9 mouse cellular contexts compared by ENCODE assay signal in the genomic region with DNA sequence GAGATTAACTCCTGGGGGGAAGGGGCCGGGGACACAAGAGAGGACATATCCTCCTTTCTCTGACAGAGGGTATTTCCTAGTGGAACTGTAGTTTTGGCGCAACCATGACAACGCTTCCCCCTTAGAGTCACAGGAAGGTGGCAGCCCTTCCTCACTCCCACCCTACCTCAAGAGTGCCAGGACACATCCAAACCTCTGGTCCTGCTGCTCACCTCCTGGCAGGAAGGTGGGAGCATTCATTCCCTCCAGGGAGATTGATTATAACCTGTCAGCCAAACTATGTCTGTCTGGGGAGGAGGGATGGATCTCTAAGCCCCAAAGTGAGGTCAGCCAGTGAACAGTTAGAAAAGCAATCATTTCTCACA. TPM values are rescaled to one million over a fixed set of nuclear protein-coding genes. Genes with fewer than 3 reads are reported as not detected.
DNase-seq lines count a peak whose midpoint lies in the region; ATAC-seq and TF ChIP-seq lines count a peak whose summit lies in the region.
"Had no signal": no experiment of that assay in that cellular context is flagged by ENCODE, and none has a peak within 500 bp of the region (broad histone marks: within the 10 kb centered on the region; RNA-seq: fewer than 3 reads in every experiment).

No protein-coding gene starts in this region.

- DNase-seq in gastrocnemius, adult 18-20 months (ENCODE audit: low spot score) = peak; percentile 18
- DNase-seq in gastrocnemius, postnatal 14 days = no peak
- DNase-seq in embryo, embryonic 11 days = peak; percentile 26
- no peak for DNase-seq in limb, embryonic 14.5 days (ENCODE audit: low spot score)
- DNase-seq in frontal cortex, postnatal 36 days (ENCODE audit: low spot score in 2 of 2) = no peak
- no peak for DNase-seq in testis, postnatal 10 days (ENCODE audit: low spot score)

- 53% methylated on average over 3 of the region's 3 CpGs for WGBS in hindbrain, embryonic 12.5 days
- WGBS in limb, embryonic 14.5 days = 44% methylated on average over 3 of the region's 3 CpGs
- 62% methylated on average over 3 of the region's 3 CpGs for WGBS in neural tube, embryonic 15.5 days

- H3K4me1 ChIP-seq in hindbrain, embryonic 12.5 days = peaks cover 17% of the 10 kb centered on the region
- H3K4me1 ChIP-seq in limb, embryonic 14.5 days (ENCODE audit: control insufficient read depth, insufficient read depth, low read length) = peaks cover 15% of the 10 kb centered on the region; the same call in 1 of the 2 replicates
- H3K4me1 ChIP-seq in neural tube, embryonic 15.5 days = peaks cover 30% of the 10 kb centered on the region

- peak overlapping the region; percentile 100; the same call in 1 of the 2 replicates for H3K4me2 ChIP-seq in hindbrain, embryonic 12.5 days (replicated peaks)
- H3K4me2 ChIP-seq in limb, embryonic 14.5 days (replicated peaks; ENCODE audit: low read depth, low read length, severe bottlenecking) = peak overlapping the region; percentile 94
- peak overlapping the region; percentile 93 for H3K4me2 ChIP-seq in neural tube, embryonic 15.5 days

- no peak overlapping the region for H3K4me3 ChIP-seq in hindbrain, embryonic 12.5 days
- H3K4me3 ChIP-seq in limb, embryonic 14.5 days (replicated peaks; ENCODE audit: low read length) = peak overlapping the region; percentile 60
- H3K4me3 ChIP-seq in neural tube, embryonic 15.5 days (replicated peaks) = peak overlapping the region; percentile 63; the same call in 1 of the 2 replicates

- intact Hi-C loops in gastrocnemius, postnatal 14 days (cut with DNase I; ENCODE audit: low total_unique reads) = loop anchor here (10.0 kb wide), 1 partner anchor 83 kb away; no protein-coding TSS in a partner anchor

- no peak overlapping the region for H3K9ac ChIP-seq in hindbrain, embryonic 12.5 days
- no peak overlapping the region for H3K9ac ChIP-seq in limb, embryonic 14.5 days (ENCODE audit: low read depth, low read length, severe bottlenecking)
- no peak overlapping the region for H3K9ac ChIP-seq in neural tube, embryonic 15.5 days (replicated peaks)

- no peaks in the 10 kb centered on the region for H3K9me3 ChIP-seq in hindbrain, embryonic 12.5 days (replicated peaks)
- no peaks in the 10 kb centered on the region for H3K9me3 ChIP-seq in limb, embryonic 14.5 days (ENCODE audit: control insufficient read depth, low read length)
- no peaks in the 10 kb centered on the region for H3K9me3 ChIP-seq in neural tube, embryonic 15.5 days (replicated peaks)

- no peaks in the 10 kb centered on the region for H3K36me3 ChIP-seq in hindbrain, embryonic 12.5 days
- no peaks in the 10 kb centered on the region for H3K36me3 ChIP-seq in limb, embryonic 14.5 days (ENCODE audit: control insufficient read depth, insufficient read depth, low read length)
- H3K36me3 ChIP-seq in neural tube, embryonic 15.5 days = no peaks in the 10 kb centered on the region

- H3K27ac ChIP-seq in hindbrain, embryonic 12.5 days = no peak overlapping the region
- no peak overlapping the region for H3K27ac ChIP-seq in limb, embryonic 14.5 days (replicated peaks; ENCODE audit: low read depth, low read length)
- peak overlapping the region; percentile 94; the same call in 1 of the 2 replicates for H3K27ac ChIP-seq in neural tube, embryonic 15.5 days (replicated peaks)

- TF ChIP-seq POLR2A in limb, embryonic 14.5 days (IDR thresholded peaks at IDR 0.05; ENCODE audit: borderline replicate concordance, extremely low read depth, insufficient read depth, insufficient read length) = no peak

- peaks cover 27% of the 10 kb centered on the region for H3K27me3 ChIP-seq in hindbrain, embryonic 12.5 days
- H3K27me3 ChIP-seq in limb, embryonic 14.5 days (ENCODE audit: control insufficient read depth, insufficient read depth, low read length) = no peaks in the 10 kb centered on the region; the same call in 1 of the 2 replicates
- no peaks in the 10 kb centered on the region for H3K27me3 ChIP-seq in neural tube, embryonic 15.5 days (replicated peaks)
- H3K27me3 ChIP-seq: Patski had no signal

- no peak for ATAC-seq in hindbrain, embryonic 12.5 days (ENCODE audit: low FRiP score)
- ATAC-seq in limb, embryonic 14.5 days (ENCODE audit: low FRiP score, low read depth) = no peak
- no peak for ATAC-seq in neural tube, embryonic 15.5 days (ENCODE audit: low FRiP score)
- ATAC-seq: Patski had no signal

RNA-seq across cellular contexts. Expression of a gene that starts 2.4 kb away (rescaled TPM):
- 10 to 100 TPM; 70.0 to 98.6 TPM for total RNA-seq in gastrocnemius, adult 18-20 months (2021)
- total RNA-seq in gastrocnemius, postnatal 14 days (2021) = 10 to 100 TPM; 30.2 to 51.0 TPM
- polyA plus RNA-seq in hindbrain, embryonic 12.5 days (2016; fragmentation: Nextera tagmentation; extraction: Ambion mirVana) = 3.6 and 3.9 TPM in 2 replicates
- 10.8 and 11.9 TPM in 2 replicates for polyA plus RNA-seq in limb, embryonic 14.5 days (2012; rRNA removed)
- polyA plus RNA-seq in limb, embryonic 14.5 days (2014; fragmentation: Nextera tagmentation; extraction: Ambion mirVana) = 27.6 and 31.7 TPM in 2 replicates
- 5.3 and 8.5 TPM in 2 replicates for polyA plus RNA-seq in neural tube, embryonic 15.5 days (2015; fragmentation: Nextera tagmentation; extraction: Ambion mirVana)

Comparison
In these comparisons a context has a peak if more than half of its experiments do, and no peak if none do; other contexts are left out.
1. DNase-seq: peak in gastrocnemius, adult 18-20 months (single experiment) and embryo, embryonic 11 days (single experiment); none in gastrocnemius, postnatal 14 days (single experiment), limb, embryonic 14.5 days (single experiment), frontal cortex, postnatal 36 days (0 of 2) and testis, postnatal 10 days (single experiment).
2. Peak in every context shown above with its lines, with median percentiles within 50 percentile points of each other: H3K4me2 ChIP-seq.